Mouse (Mus musculus) neural tube, postnatal 0 days (tissue): ENCODE results near the gene Zfp354c. TPM values are rescaled to one million over a fixed set of nuclear protein-coding genes. Genes with fewer than 3 reads are reported as not detected.

Experiments used
- polyA plus RNA-seq: library from polyadenylated mRNA; unstranded; fragments of >200 nt; fragmentation: Nextera tagmentation; extraction: Ambion mirVana; gene quantifications from 2 replicates; pipeline ENCODE4 v1.2.1, GENCODE M21; 2015

The Zfp354c gene
- polyA plus RNA-seq = 27.4 and 34.4 TPM in 2 replicates

GRCm38 (mm10) chr11:50827010-50827953, at the start of gene Zfp354c:
Zfp354c (minus strand) TSS chr11:50827724.

DNA sequence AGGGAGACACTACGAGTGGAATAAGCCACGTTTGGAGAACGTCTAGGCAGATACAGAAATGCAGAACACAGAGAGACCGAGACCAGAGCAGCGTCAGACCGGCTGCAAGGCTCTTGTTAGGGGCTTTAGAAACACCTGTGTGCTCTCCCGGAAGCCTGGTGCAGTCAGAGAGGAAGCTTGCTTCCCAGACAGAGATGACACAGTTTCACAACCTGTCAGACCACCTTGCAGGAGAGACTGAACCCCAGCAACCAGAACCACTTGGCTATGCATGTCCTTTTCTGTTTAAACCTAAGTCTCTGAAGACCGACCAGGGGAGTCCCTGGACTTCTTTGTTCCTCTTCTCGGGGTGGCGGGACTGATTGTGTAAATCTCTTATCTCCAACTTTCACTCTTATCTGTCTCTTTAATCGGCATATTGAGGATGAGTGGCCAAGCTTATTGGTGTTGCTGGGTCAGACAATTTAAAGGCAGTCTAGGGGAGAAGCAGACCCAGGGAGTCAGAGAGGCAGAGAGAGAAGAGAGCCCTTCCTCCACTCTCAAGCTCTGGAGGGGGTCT, 22.7 kb upstream of the Zfp354c start, which contains the start of gene Grm6:
Grm6 (plus strand) TSS at position 509 of the 559 bp plus-strand sequence.

DNA sequence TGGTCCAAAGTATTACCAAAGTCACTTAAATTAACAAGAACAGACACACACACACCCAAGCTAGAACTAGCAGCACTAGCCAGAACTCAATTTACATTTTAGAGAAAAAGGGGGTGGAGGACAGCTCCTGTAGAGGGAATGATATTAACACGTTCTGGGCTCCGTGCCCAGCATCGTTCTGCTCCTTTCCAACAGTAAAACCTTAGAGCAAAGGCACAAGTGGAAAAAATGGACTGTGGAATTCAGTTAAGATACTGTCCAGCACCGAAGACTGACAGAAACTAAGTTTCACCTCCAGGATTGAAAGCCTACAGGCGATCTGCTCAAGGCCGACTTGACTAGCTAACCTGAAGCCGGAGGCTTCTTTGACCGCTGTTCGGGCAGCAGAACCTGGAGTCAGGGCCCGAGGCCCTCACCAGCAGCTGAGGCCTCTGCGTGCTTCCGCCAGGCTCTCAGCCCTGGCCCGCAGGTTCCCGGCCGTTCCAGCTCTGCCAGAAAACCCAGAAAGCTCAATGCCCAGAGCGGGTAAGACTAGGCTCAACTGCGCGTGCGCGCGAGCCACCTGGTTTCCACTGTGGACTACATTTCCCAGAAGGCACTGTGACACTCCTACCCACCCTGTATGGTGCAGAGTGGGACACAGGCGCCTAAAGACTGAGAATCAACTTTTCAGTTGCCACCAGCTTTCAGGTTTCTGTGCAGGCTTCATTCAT, 13.7 kb upstream of the Zfp354c start, which contains the start of gene Zfp879:
Zfp879 (minus strand) TSS at position 530 of the 713 bp plus-strand sequence.

Other genes starting within 250 kb of the Zfp354c start
- gene Adamts2, start 225.6 kb downstream of the Zfp354c start, polyA plus RNA-seq = 5.2 and 7.4 TPM in 2 replicates
- gene Zfp879, start 13.8 kb upstream of the Zfp354c start, polyA plus RNA-seq = 0.98 and 1.3 TPM in 2 replicates
- not detected in 2 replicates for gene Grm6, start 23.0 kb upstream of the Zfp354c start, polyA plus RNA-seq
- gene Zfp454, start 59.9 kb upstream of the Zfp354c start, polyA plus RNA-seq = 7.0 and 9.1 TPM in 2 replicates
- 23.1 and 25.9 TPM in 2 replicates for gene Zfp2, start 88.4 kb upstream of the Zfp354c start, polyA plus RNA-seq
- 3.9 and 4.2 TPM in 2 replicates for gene Zfp354b, start 103.9 kb upstream of the Zfp354c start, polyA plus RNA-seq
- gene 4933414I15Rik, start 116.0 kb upstream of the Zfp354c start, polyA plus RNA-seq = not detected in 2 replicates
- not detected in 2 replicates for gene Prop1, start 126.0 kb upstream of the Zfp354c start, polyA plus RNA-seq
- gene Olfr1378, start 138.8 kb upstream of the Zfp354c start, polyA plus RNA-seq = not detected in 2 replicates
- gene Olfr1377, start 154.2 kb upstream of the Zfp354c start, polyA plus RNA-seq = not detected in 2 replicates
- not detected in 2 replicates for gene Olfr51, start 175.9 kb upstream of the Zfp354c start, polyA plus RNA-seq
- not detected in 2 replicates for gene Olfr54, start 186.5 kb upstream of the Zfp354c start, polyA plus RNA-seq
- gene Olfr1375, start 220.4 kb upstream of the Zfp354c start, polyA plus RNA-seq = not detected in 2 replicates
- 8.6 and 11.6 TPM in 2 replicates for gene Zfp354a, start 231.5 kb upstream of the Zfp354c start, polyA plus RNA-seq